Mouse (Mus musculus): ENCODE measurements around the gene Fam214a. TPM values are rescaled to one million over a fixed set of nuclear protein-coding genes. Genes with fewer than 3 reads are reported as not detected.
A peak's percentile ranks its signal among the peaks of the same experiment; 100 is the strongest.

Gene Fam214a
- 11.9 and 13.3 TPM in 2 replicates for polyA plus RNA-seq (2014; fragmentation: Nextera tagmentation; extraction: Ambion mirVana)

- peak; percentile 95 for DNase-seq (ENCODE audit: low spot score)
Observed at GRCm38 (mm10) chr9:74952756-74953247, at the start of gene Fam214a. Gene Fam214a (plus strand): TSS chr9:74952884.

GRCm38 (mm10) chr9:74904866-74905508, 47.7 kb upstream of the Fam214a start:
- 16% methylated on average over 7 of the region's 7 CpGs for WGBS
- H3K9ac ChIP-seq (replicated peaks; ENCODE audit: low read length) = no peak overlapping the region
- no peak overlapping the region for H3K4me2 ChIP-seq (ENCODE audit: low read depth, low read length)
- ATAC-seq (replicated peaks; ENCODE audit: insufficient number of reproducible peaks, low FRiP score, low TSS enrichment, low read depth) (no peak), DNase-seq (ENCODE audit: low spot score) (peak; percentile 88)
- no peak overlapping the region for H3K4me3 ChIP-seq (ENCODE audit: low read depth, low read length)
- no peaks in the 10 kb centered on the region for H3K27me3 ChIP-seq (ENCODE audit: control insufficient read depth, insufficient read depth, low read length)
- H3K4me1 ChIP-seq (ENCODE audit: control insufficient read depth, insufficient read depth, low read length) = no peaks in the 10 kb centered on the region
- no peak overlapping the region for H3K27ac ChIP-seq (replicated peaks; ENCODE audit: low read depth, low read length)
- no peaks in the 10 kb centered on the region for H3K9me3 ChIP-seq (replicated peaks; ENCODE audit: control insufficient read depth, low read length)
- H3K36me3 ChIP-seq (replicated peaks; ENCODE audit: control insufficient read depth, insufficient read depth, low read depth, low read length) = no peaks in the 10 kb centered on the region

More at GRCm38 (mm10) chr9:74952756-74953247, at the start of gene Fam214a:
- H3K27ac ChIP-seq (replicated peaks; ENCODE audit: low read depth, low read length) = peak within 1 kb of the TSS; percentile 84
- H3K4me2 ChIP-seq (ENCODE audit: low read depth, low read length) = peak within 1 kb of the TSS; percentile 93
- no peaks in the 10 kb centered on the region for H3K4me1 ChIP-seq (ENCODE audit: control insufficient read depth, insufficient read depth, low read length)
- no peaks in the 10 kb centered on the region for H3K9me3 ChIP-seq (replicated peaks; ENCODE audit: control insufficient read depth, low read length)
- no peaks in the 10 kb centered on the region for H3K36me3 ChIP-seq (replicated peaks; ENCODE audit: control insufficient read depth, insufficient read depth, low read depth, low read length)
- peak within 1 kb of the TSS; percentile 88 for H3K4me3 ChIP-seq (ENCODE audit: low read depth, low read length)
- peak within 1 kb of the TSS; percentile 79 for H3K9ac ChIP-seq (replicated peaks; ENCODE audit: low read length)
- ATAC-seq (replicated peaks; ENCODE audit: insufficient number of reproducible peaks, low FRiP score, low TSS enrichment, low read depth) = peak; percentile 96
- under 1% methylated on average over 51 of the region's 59 CpGs for WGBS
- no peaks in the 10 kb centered on the region for H3K27me3 ChIP-seq (ENCODE audit: control insufficient read depth, insufficient read depth, low read length)

GRCm38 (mm10) chr9:74906951-74907350, 45.7 kb upstream of the Fam214a start:
- 49% methylated on average over 4 of the region's 4 CpGs for WGBS
- Histone ChIP-seq H3K27me3 (ENCODE audit: control insufficient read depth, insufficient read depth, low read length) (no peaks in the 10 kb centered on the region), H3K4me3 (ENCODE audit: low read depth, low read length) (no peak overlapping the region), H3K36me3 (replicated peaks; ENCODE audit: control insufficient read depth, insufficient read depth, low read depth, low read length) (no peaks in the 10 kb centered on the region), H3K4me1 (ENCODE audit: control insufficient read depth, insufficient read depth, low read length) (no peaks in the 10 kb centered on the region), H3K9ac (replicated peaks; ENCODE audit: low read length) (no peak overlapping the region), H3K9me3 (replicated peaks; ENCODE audit: control insufficient read depth, low read length) (no peaks in the 10 kb centered on the region), H3K4me2 (ENCODE audit: low read depth, low read length) (no peak overlapping the region), H3K27ac (replicated peaks; ENCODE audit: low read depth, low read length) (no peak overlapping the region)
- no peak for ATAC-seq (replicated peaks; ENCODE audit: insufficient number of reproducible peaks, low FRiP score, low TSS enrichment, low read depth)
- DNase-seq (ENCODE audit: low spot score) = no peak

GRCm38 (mm10) chr9:74909245-74909644, 43.4 kb upstream of the Fam214a start:
- ATAC-seq (replicated peaks; ENCODE audit: insufficient number of reproducible peaks, low FRiP score, low TSS enrichment, low read depth) (no peak), DNase-seq (ENCODE audit: low spot score) (no peak)
- no peaks in the 10 kb centered on the region for H3K36me3 ChIP-seq (replicated peaks; ENCODE audit: control insufficient read depth, insufficient read depth, low read depth, low read length)
- H3K27ac ChIP-seq (replicated peaks; ENCODE audit: low read depth, low read length) = no peak overlapping the region
- H3K9me3 ChIP-seq (replicated peaks; ENCODE audit: control insufficient read depth, low read length) = no peaks in the 10 kb centered on the region
- H3K4me3 ChIP-seq (ENCODE audit: low read depth, low read length) = no peak overlapping the region
- no peaks in the 10 kb centered on the region for H3K4me1 ChIP-seq (ENCODE audit: control insufficient read depth, insufficient read depth, low read length)
- no peak overlapping the region for H3K4me2 ChIP-seq (ENCODE audit: low read depth, low read length)
- WGBS = 78% methylated on average over 15 of the region's 15 CpGs
- H3K27me3 ChIP-seq (ENCODE audit: control insufficient read depth, insufficient read depth, low read length) = no peaks in the 10 kb centered on the region
- H3K9ac ChIP-seq (replicated peaks; ENCODE audit: low read length) = no peak overlapping the region

GRCm38 (mm10) chr9:74910226-74910759, 42.4 kb upstream of the Fam214a start:
- Histone ChIP-seq H3K4me3 (ENCODE audit: low read depth, low read length) (no peak overlapping the region), H3K36me3 (replicated peaks; ENCODE audit: control insufficient read depth, insufficient read depth, low read depth, low read length) (no peaks in the 10 kb centered on the region), H3K4me1 (ENCODE audit: control insufficient read depth, insufficient read depth, low read length) (no peaks in the 10 kb centered on the region), H3K27me3 (ENCODE audit: control insufficient read depth, insufficient read depth, low read length) (no peaks in the 10 kb centered on the region), H3K9ac (replicated peaks; ENCODE audit: low read length) (no peak overlapping the region), H3K4me2 (ENCODE audit: low read depth, low read length) (no peak overlapping the region), H3K27ac (replicated peaks; ENCODE audit: low read depth, low read length) (no peak overlapping the region), H3K9me3 (replicated peaks; ENCODE audit: control insufficient read depth, low read length) (no peaks in the 10 kb centered on the region)
- DNase-seq (ENCODE audit: low spot score) (no peak), ATAC-seq (replicated peaks; ENCODE audit: insufficient number of reproducible peaks, low FRiP score, low TSS enrichment, low read depth) (no peak)
- 75% methylated on average over 6 of the region's 6 CpGs for WGBS

GRCm38 (mm10) chr9:74911430-74911829, 41.3 kb upstream of the Fam214a start:
- H3K27me3 ChIP-seq (ENCODE audit: control insufficient read depth, insufficient read depth, low read length) = no peaks in the 10 kb centered on the region
- no peak overlapping the region for H3K27ac ChIP-seq (replicated peaks; ENCODE audit: low read depth, low read length)
- WGBS = 79% methylated on average over 4 of the region's 4 CpGs

GRCm38 (mm10) chr9:74911919-74912318, 40.8 kb upstream of the Fam214a start:
- Histone ChIP-seq H3K9ac (replicated peaks; ENCODE audit: low read length) (no peak overlapping the region), H3K36me3 (replicated peaks; ENCODE audit: control insufficient read depth, insufficient read depth, low read depth, low read length) (no peaks in the 10 kb centered on the region), H3K27ac (replicated peaks; ENCODE audit: low read depth, low read length) (no peak overlapping the region), H3K4me3 (ENCODE audit: low read depth, low read length) (no peak overlapping the region), H3K4me1 (ENCODE audit: control insufficient read depth, insufficient read depth, low read length) (no peaks in the 10 kb centered on the region), H3K27me3 (ENCODE audit: control insufficient read depth, insufficient read depth, low read length) (no peaks in the 10 kb centered on the region), H3K4me2 (ENCODE audit: low read depth, low read length) (no peak overlapping the region), H3K9me3 (replicated peaks; ENCODE audit: control insufficient read depth, low read length) (no peaks in the 10 kb centered on the region)
- 29% methylated on average over 2 of the region's 2 CpGs for WGBS
- ATAC-seq (replicated peaks; ENCODE audit: insufficient number of reproducible peaks, low FRiP score, low TSS enrichment, low read depth) (no peak), DNase-seq (ENCODE audit: low spot score) (no peak)

More at GRCm38 (mm10) chr9:74911430-74911829, 41.3 kb upstream of the Fam214a start:
- no peaks in the 10 kb centered on the region for H3K9me3 ChIP-seq (replicated peaks; ENCODE audit: control insufficient read depth, low read length)
- no peak overlapping the region; the same call in 1 of the 2 replicates for H3K9ac ChIP-seq (replicated peaks; ENCODE audit: low read length)
- no peaks in the 10 kb centered on the region for H3K36me3 ChIP-seq (replicated peaks; ENCODE audit: control insufficient read depth, insufficient read depth, low read depth, low read length)
- no peaks in the 10 kb centered on the region for H3K4me1 ChIP-seq (ENCODE audit: control insufficient read depth, insufficient read depth, low read length)
- no peak overlapping the region for H3K4me3 ChIP-seq (ENCODE audit: low read depth, low read length)
- DNase-seq (ENCODE audit: low spot score) (no peak), ATAC-seq (replicated peaks; ENCODE audit: insufficient number of reproducible peaks, low FRiP score, low TSS enrichment, low read depth) (no peak)
- no peak overlapping the region for H3K4me2 ChIP-seq (ENCODE audit: low read depth, low read length)

- no peaks in the 10 kb centered on the region for H3K4me1 ChIP-seq (ENCODE audit: control insufficient read depth, insufficient read depth, low read length)
- no peak overlapping the region for H3K4me2 ChIP-seq (ENCODE audit: low read depth, low read length)
- H3K27me3 ChIP-seq (ENCODE audit: control insufficient read depth, insufficient read depth, low read length) = no peaks in the 10 kb centered on the region
- H3K9me3 ChIP-seq (replicated peaks; ENCODE audit: control insufficient read depth, low read length) = no peaks in the 10 kb centered on the region
- no peaks in the 10 kb centered on the region for H3K36me3 ChIP-seq (replicated peaks; ENCODE audit: control insufficient read depth, insufficient read depth, low read depth, low read length)
- no peak overlapping the region for H3K4me3 ChIP-seq (ENCODE audit: low read depth, low read length)
- H3K27ac ChIP-seq (replicated peaks; ENCODE audit: low read depth, low read length) = no peak overlapping the region
- ATAC-seq (replicated peaks; ENCODE audit: insufficient number of reproducible peaks, low FRiP score, low TSS enrichment, low read depth) (no peak), DNase-seq (ENCODE audit: low spot score) (no peak)
- no peak overlapping the region for H3K9ac ChIP-seq (replicated peaks; ENCODE audit: low read length)
- 68% methylated on average over 19 of the region's 19 CpGs for WGBS
Observed at GRCm38 (mm10) chr9:74912619-74913376, 39.9 kb upstream of the Fam214a start.
